ENCODE assay signal across 8 mouse cellular contexts in genomic region chr1:25829921-25830751, GRCm38 (mm10). TPM values are rescaled to one million over a fixed set of nuclear protein-coding genes. Genes with fewer than 3 reads are reported as not detected.
DNase-seq lines count a peak whose midpoint lies in the region; ATAC-seq lines count a peak whose summit lies in the region.

No protein-coding gene starts in this region.

- H3K27me3 ChIP-seq in embryonic facial prominence, embryonic 12.5 days: peaks cover 11% of the 10 kb centered on the region; the same call in 1 of the 2 replicates
- H3K27me3 ChIP-seq in hindbrain, embryonic 12.5 days: no peaks in the 10 kb centered on the region
- no peaks in the 10 kb centered on the region for H3K27me3 ChIP-seq in midbrain, embryonic 15.5 days (replicated peaks)

- no peaks in the 10 kb centered on the region for H3K9me3 ChIP-seq in embryonic facial prominence, embryonic 12.5 days
- no peaks in the 10 kb centered on the region for H3K9me3 ChIP-seq in hindbrain, embryonic 12.5 days (replicated peaks)
- no peaks in the 10 kb centered on the region for H3K9me3 ChIP-seq in midbrain, embryonic 15.5 days

- peak overlapping the region; percentile 80 for H3K4me2 ChIP-seq in embryonic facial prominence, embryonic 12.5 days (replicated peaks)
- H3K4me2 ChIP-seq in hindbrain, embryonic 12.5 days (replicated peaks): peak overlapping the region; percentile 64
- H3K4me2 ChIP-seq in midbrain, embryonic 15.5 days: peak overlapping the region; percentile 58

- H3K4me3 ChIP-seq in embryonic facial prominence, embryonic 12.5 days: peak overlapping the region; percentile 52
- peak overlapping the region; percentile 61 for H3K4me3 ChIP-seq in hindbrain, embryonic 12.5 days
- peak overlapping the region; percentile 78 for H3K4me3 ChIP-seq in midbrain, embryonic 15.5 days

- H3K27ac ChIP-seq in embryonic facial prominence, embryonic 12.5 days: peak overlapping the region; percentile 57
- peak overlapping the region; percentile 90 for H3K27ac ChIP-seq in hindbrain, embryonic 12.5 days
- peak overlapping the region; percentile 95 for H3K27ac ChIP-seq in midbrain, embryonic 15.5 days

- peak overlapping the region; percentile 54 for H3K9ac ChIP-seq in embryonic facial prominence, embryonic 12.5 days
- peak overlapping the region; percentile 74 for H3K9ac ChIP-seq in hindbrain, embryonic 12.5 days
- H3K9ac ChIP-seq in midbrain, embryonic 15.5 days: peak overlapping the region; percentile 81

- peak; percentile 71 for ATAC-seq in embryonic facial prominence, embryonic 12.5 days (ENCODE audit: insufficient number of reproducible peaks, insufficient read depth, low FRiP score, low TSS enrichment)
- ATAC-seq in hindbrain, embryonic 12.5 days (ENCODE audit: low FRiP score): peak; percentile 91
- ATAC-seq in midbrain, embryonic 15.5 days (replicated peaks): peak; percentile 87
- ATAC-seq in erythroblast, adult 5-6 weeks (replicated peaks; ENCODE audit: low FRiP score, poor library complexity, severe bottlenecking): no peak

- H3K36me3 ChIP-seq in embryonic facial prominence, embryonic 12.5 days: no peaks in the 10 kb centered on the region
- no peaks in the 10 kb centered on the region for H3K36me3 ChIP-seq in hindbrain, embryonic 12.5 days
- no peaks in the 10 kb centered on the region for H3K36me3 ChIP-seq in midbrain, embryonic 15.5 days (replicated peaks)

- peak; percentile 7 for DNase-seq in ovary, postnatal 10 days (ENCODE audit: low spot score)
- no peak for DNase-seq in ovary, adult 18-20 months (ENCODE audit: low spot score)
- DNase-seq in layer of hippocampus, postnatal 36 days: peak; percentile 73
- peak; percentile 46 for DNase-seq in testis, postnatal 10 days (ENCODE audit: low spot score)

- WGBS in embryonic facial prominence, embryonic 12.5 days: under 1% methylated on average over 31 of the region's 99 CpGs
- WGBS in hindbrain, embryonic 12.5 days: under 1% methylated on average over 59 of the region's 99 CpGs
- under 1% methylated on average over 62 of the region's 99 CpGs for WGBS in midbrain, embryonic 15.5 days

- no peaks in the 10 kb centered on the region for H3K4me1 ChIP-seq in embryonic facial prominence, embryonic 12.5 days
- H3K4me1 ChIP-seq in hindbrain, embryonic 12.5 days: peaks cover 31% of the 10 kb centered on the region
- H3K4me1 ChIP-seq in midbrain, embryonic 15.5 days: peaks cover 34% of the 10 kb centered on the region

RNA-seq across cellular contexts. Expression of gene Adgrb3, which starts 0.6 kb away (rescaled TPM):
- 2.3 and 3.1 TPM in 2 replicates for polyA plus RNA-seq in embryonic facial prominence, embryonic 12.5 days (2016; fragmentation: Nextera tagmentation; extraction: Ambion mirVana)
- 22.4 and 24.1 TPM in 2 replicates for polyA plus RNA-seq in hindbrain, embryonic 12.5 days (2016; fragmentation: Nextera tagmentation; extraction: Ambion mirVana)
- total RNA-seq in layer of hippocampus, postnatal 36 days (2021): 100 to 1,000 TPM; 106 to 113 TPM
- 58.3 and 60.6 TPM in 2 replicates for polyA plus RNA-seq in midbrain, embryonic 15.5 days (2015; fragmentation: Nextera tagmentation; extraction: Ambion mirVana)
- not detected in 2 replicates for total RNA-seq in erythroblast, adult 5-6 weeks (2015; ENCODE audit: low replicate concordance)
- total RNA-seq in erythroblast, adult 5-6 weeks (2017; ENCODE audit: low replicate concordance): 0.56 TPM in 1 of 2 replicates, not detected in the other
